Mouse (Mus musculus): Measurements from ENCODE around the gene Afap1l2. TPM values are rescaled to one million over a fixed set of nuclear protein-coding genes. Genes with fewer than 3 reads are reported as not detected.
A peak's percentile ranks its signal among the peaks of the same experiment; 100 is the strongest.

The Afap1l2 gene
- polyA plus RNA-seq, 1 experiment from 2014 or later, result 3.7 TPM

GRCm38 (mm10) chr19:56914658-56915057 lies 93.4 kb downstream of the Afap1l2 start:
- WGBS, result 94% methylated on average over 3 of the region's 3 CpGs
- Histone ChIP-seq H3K27me3 (ENCODE audit: control insufficient read depth, insufficient read depth, low read length) (no peaks in the 10 kb centered on the region), H3K4me2 (replicated peaks; ENCODE audit: low read depth, low read length) (no peak overlapping the region), H3K4me1 (replicated peaks; ENCODE audit: control insufficient read depth, insufficient read depth, low read length) (no peaks in the 10 kb centered on the region), H3K36me3 (ENCODE audit: control insufficient read depth, insufficient read depth, low read length) (no peaks in the 10 kb centered on the region), H3K9ac (ENCODE audit: low read depth, low read length) (no peak overlapping the region), H3K9me3 (ENCODE audit: control insufficient read depth, low read length) (no peaks in the 10 kb centered on the region), H3K27ac (ENCODE audit: low read depth, low read length) (no peak overlapping the region), H3K4me3 (ENCODE audit: low read depth, low read length) (no peak overlapping the region)
- DNase-seq (ENCODE audit: low spot score) (no peak), ATAC-seq (ENCODE audit: low FRiP score) (no peak)

- H3K4me2 ChIP-seq (replicated peaks; ENCODE audit: low read depth, low read length), result no peak overlapping the region
- no peak overlapping the region for H3K9ac ChIP-seq (ENCODE audit: low read depth, low read length)
- no peaks in the 10 kb centered on the region for H3K36me3 ChIP-seq (ENCODE audit: control insufficient read depth, insufficient read depth, low read length)
- no peaks in the 10 kb centered on the region for H3K9me3 ChIP-seq (ENCODE audit: control insufficient read depth, low read length)
- ATAC-seq (ENCODE audit: low FRiP score) (no peak), DNase-seq (ENCODE audit: low spot score) (no peak)
- H3K4me1 ChIP-seq (replicated peaks; ENCODE audit: control insufficient read depth, insufficient read depth, low read length), result no peaks in the 10 kb centered on the region
- 92% methylated on average over 4 of the region's 4 CpGs for WGBS
- H3K27ac ChIP-seq (ENCODE audit: low read depth, low read length), result no peak overlapping the region
- no peak overlapping the region for H3K4me3 ChIP-seq (ENCODE audit: low read depth, low read length)
- H3K27me3 ChIP-seq (ENCODE audit: control insufficient read depth, insufficient read depth, low read length), result no peaks in the 10 kb centered on the region
Measured at GRCm38 (mm10) chr19:56913761-56914160, 94.3 kb downstream of the Afap1l2 start.

- Histone ChIP-seq H3K27ac (ENCODE audit: low read depth, low read length) (no peak overlapping the region), H3K9me3 (ENCODE audit: control insufficient read depth, low read length) (no peaks in the 10 kb centered on the region), H3K27me3 (ENCODE audit: control insufficient read depth, insufficient read depth, low read length) (no peaks in the 10 kb centered on the region), H3K4me2 (replicated peaks; ENCODE audit: low read depth, low read length) (no peak overlapping the region), H3K4me3 (ENCODE audit: low read depth, low read length) (no peak overlapping the region), H3K9ac (ENCODE audit: low read depth, low read length) (no peak overlapping the region), H3K4me1 (replicated peaks; ENCODE audit: control insufficient read depth, insufficient read depth, low read length) (no peaks in the 10 kb centered on the region), H3K36me3 (ENCODE audit: control insufficient read depth, insufficient read depth, low read length) (no peaks in the 10 kb centered on the region)
- no peak for DNase-seq (ENCODE audit: low spot score)
- ATAC-seq (ENCODE audit: low FRiP score), result no peak
- 67% methylated on average over 11 of the region's 11 CpGs for WGBS
Measured at GRCm38 (mm10) chr19:56910561-56910960, 97.5 kb downstream of the Afap1l2 start.

- Histone ChIP-seq H3K36me3 (ENCODE audit: control insufficient read depth, insufficient read depth, low read length) (no peaks in the 10 kb centered on the region), H3K4me1 (replicated peaks; ENCODE audit: control insufficient read depth, insufficient read depth, low read length) (no peaks in the 10 kb centered on the region), H3K4me2 (replicated peaks; ENCODE audit: low read depth, low read length) (no peak overlapping the region), H3K9ac (ENCODE audit: low read depth, low read length) (no peak overlapping the region), H3K9me3 (ENCODE audit: control insufficient read depth, low read length) (no peaks in the 10 kb centered on the region), H3K4me3 (ENCODE audit: low read depth, low read length) (no peak overlapping the region), H3K27ac (ENCODE audit: low read depth, low read length) (no peak overlapping the region), H3K27me3 (ENCODE audit: control insufficient read depth, insufficient read depth, low read length) (no peaks in the 10 kb centered on the region)
- ATAC-seq (ENCODE audit: low FRiP score) (no peak), DNase-seq (ENCODE audit: low spot score) (peak; percentile 76)
- WGBS, result 76% methylated on average over 17 of the region's 17 CpGs
Measured at GRCm38 (mm10) chr19:56908472-56909270, 99.4 kb downstream of the Afap1l2 start.

GRCm38 (mm10) chr19:56907850-56908249 lies 100.2 kb downstream of the Afap1l2 start:
- Histone ChIP-seq H3K9ac (ENCODE audit: low read depth, low read length) (no peak overlapping the region), H3K9me3 (ENCODE audit: control insufficient read depth, low read length) (no peaks in the 10 kb centered on the region), H3K4me1 (replicated peaks; ENCODE audit: control insufficient read depth, insufficient read depth, low read length) (no peaks in the 10 kb centered on the region), H3K36me3 (ENCODE audit: control insufficient read depth, insufficient read depth, low read length) (no peaks in the 10 kb centered on the region), H3K4me3 (ENCODE audit: low read depth, low read length) (no peak overlapping the region), H3K27me3 (ENCODE audit: control insufficient read depth, insufficient read depth, low read length) (no peaks in the 10 kb centered on the region), H3K27ac (ENCODE audit: low read depth, low read length) (no peak overlapping the region), H3K4me2 (replicated peaks; ENCODE audit: low read depth, low read length) (no peak overlapping the region)
- DNase-seq (ENCODE audit: low spot score) (no peak), ATAC-seq (ENCODE audit: low FRiP score) (no peak)
- 61% methylated on average over 3 of the region's 3 CpGs for WGBS

GRCm38 (mm10) chr19:56905395-56905794 lies 102.6 kb downstream of the Afap1l2 start:
- H3K4me1 ChIP-seq (replicated peaks; ENCODE audit: control insufficient read depth, insufficient read depth, low read length), result no peaks in the 10 kb centered on the region
- H3K4me3 ChIP-seq (ENCODE audit: low read depth, low read length), result no peak overlapping the region
- no peaks in the 10 kb centered on the region for H3K27me3 ChIP-seq (ENCODE audit: control insufficient read depth, insufficient read depth, low read length)
- H3K9me3 ChIP-seq (ENCODE audit: control insufficient read depth, low read length), result no peaks in the 10 kb centered on the region
- no peak overlapping the region for H3K4me2 ChIP-seq (replicated peaks; ENCODE audit: low read depth, low read length)
- ATAC-seq (ENCODE audit: low FRiP score) (no peak), DNase-seq (ENCODE audit: low spot score) (no peak)
- H3K9ac ChIP-seq (ENCODE audit: low read depth, low read length), result no peak overlapping the region
- H3K36me3 ChIP-seq (ENCODE audit: control insufficient read depth, insufficient read depth, low read length), result no peaks in the 10 kb centered on the region
- WGBS, result 76% methylated on average over 7 of the region's 7 CpGs
- H3K27ac ChIP-seq (ENCODE audit: low read depth, low read length), result no peak overlapping the region

- DNase-seq (ENCODE audit: low spot score), result no peak
- 80% methylated on average over 3 of the region's 3 CpGs for WGBS
- H3K4me1 ChIP-seq (replicated peaks; ENCODE audit: control insufficient read depth, insufficient read depth, low read length), result no peaks in the 10 kb centered on the region
- H3K36me3 ChIP-seq (ENCODE audit: control insufficient read depth, insufficient read depth, low read length), result no peaks in the 10 kb centered on the region
- ATAC-seq (ENCODE audit: low FRiP score), result no peak
- H3K27me3 ChIP-seq (ENCODE audit: control insufficient read depth, insufficient read depth, low read length), result no peaks in the 10 kb centered on the region
- H3K27ac ChIP-seq (ENCODE audit: low read depth, low read length), result no peak overlapping the region
- no peaks in the 10 kb centered on the region for H3K9me3 ChIP-seq (ENCODE audit: control insufficient read depth, low read length)
- no peak overlapping the region for H3K9ac ChIP-seq (ENCODE audit: low read depth, low read length)
- H3K4me2 ChIP-seq (replicated peaks; ENCODE audit: low read depth, low read length), result no peak overlapping the region
- H3K4me3 ChIP-seq (ENCODE audit: low read depth, low read length), result no peak overlapping the region
Measured at GRCm38 (mm10) chr19:56904095-56904494, 103.9 kb downstream of the Afap1l2 start.

GRCm38 (mm10) chr19:56897654-56898053 lies 110.4 kb downstream of the Afap1l2 start:
- Histone ChIP-seq H3K36me3 (ENCODE audit: control insufficient read depth, insufficient read depth, low read length) (no peaks in the 10 kb centered on the region), H3K4me2 (replicated peaks; ENCODE audit: low read depth, low read length) (no peak overlapping the region), H3K9me3 (ENCODE audit: control insufficient read depth, low read length) (no peaks in the 10 kb centered on the region), H3K4me3 (ENCODE audit: low read depth, low read length) (no peak overlapping the region), H3K9ac (ENCODE audit: low read depth, low read length) (no peak overlapping the region), H3K27ac (ENCODE audit: low read depth, low read length) (no peak overlapping the region), H3K4me1 (replicated peaks; ENCODE audit: control insufficient read depth, insufficient read depth, low read length) (no peaks in the 10 kb centered on the region), H3K27me3 (ENCODE audit: control insufficient read depth, insufficient read depth, low read length) (no peaks in the 10 kb centered on the region)
- 87% methylated on average over 16 of the region's 16 CpGs for WGBS
- no peak for ATAC-seq (ENCODE audit: low FRiP score)
- no peak for DNase-seq (ENCODE audit: low spot score)

- H3K4me1 ChIP-seq (replicated peaks; ENCODE audit: control insufficient read depth, insufficient read depth, low read length), result no peaks in the 10 kb centered on the region
- no peaks in the 10 kb centered on the region for H3K9me3 ChIP-seq (ENCODE audit: control insufficient read depth, low read length)
- no peaks in the 10 kb centered on the region for H3K36me3 ChIP-seq (ENCODE audit: control insufficient read depth, insufficient read depth, low read length)
- no peak overlapping the region for H3K9ac ChIP-seq (ENCODE audit: low read depth, low read length)
- WGBS, result 76% methylated on average over 5 of the region's 5 CpGs
- ATAC-seq (ENCODE audit: low FRiP score), result no peak
- no peak overlapping the region for H3K4me3 ChIP-seq (ENCODE audit: low read depth, low read length)
- no peak overlapping the region for H3K27ac ChIP-seq (ENCODE audit: low read depth, low read length)
- H3K27me3 ChIP-seq (ENCODE audit: control insufficient read depth, insufficient read depth, low read length), result no peaks in the 10 kb centered on the region
- no peak overlapping the region for H3K4me2 ChIP-seq (replicated peaks; ENCODE audit: low read depth, low read length)
- DNase-seq (ENCODE audit: low spot score), result no peak
Measured at GRCm38 (mm10) chr19:56893326-56893725, 114.7 kb downstream of the Afap1l2 start.
